Mouse (Mus musculus): ENCODE results near the gene Adcy2. TPM values are rescaled to one million over a fixed set of nuclear protein-coding genes. Genes with fewer than 3 reads are reported as not detected.

The Adcy2 gene
- polyA plus RNA-seq, 1 experiment from 2014 or later = 1.6 TPM

GRCm38 (mm10) chr13:68597199-68597598, 402.1 kb downstream of the Adcy2 start, which contains the start of gene 1700001L19Rik:
Gene 1700001L19Rik (plus strand): TSS chr13:68597421.
- H3K9ac ChIP-seq (ENCODE audit: low read length) = no peak within 1 kb of the TSS

GRCm38 (mm10) chr13:68593797-68594196, 405.5 kb downstream of the Adcy2 start:
- no peaks in the 10 kb centered on the region for H3K9me3 ChIP-seq (replicated peaks; ENCODE audit: control insufficient read depth, low read length)
- no peaks in the 10 kb centered on the region for H3K27me3 ChIP-seq (ENCODE audit: control insufficient read depth, insufficient read depth, low read length)
- no peak overlapping the region for H3K9ac ChIP-seq (ENCODE audit: low read length)
- H3K27ac ChIP-seq (ENCODE audit: low read length) = no peak overlapping the region
- ATAC-seq (ENCODE audit: insufficient read depth, low FRiP score) = no peak
- peaks cover 34% of the 10 kb centered on the region for H3K36me3 ChIP-seq (ENCODE audit: control insufficient read depth, insufficient read depth, low read length)
- WGBS = 73% methylated on average over 1 of the region's 1 CpGs
- peaks cover 3% of the 10 kb centered on the region; the same call in 1 of the 2 replicates for H3K4me1 ChIP-seq (ENCODE audit: control insufficient read depth, insufficient read depth, low read length)
- H3K4me2 ChIP-seq (ENCODE audit: low read depth, low read length) = no peak overlapping the region
- H3K4me3 ChIP-seq (replicated peaks; ENCODE audit: low read length) = no peak overlapping the region

More at GRCm38 (mm10) chr13:68597199-68597598, 402.1 kb downstream of the Adcy2 start, which contains the start of gene 1700001L19Rik:
- H3K36me3 ChIP-seq (ENCODE audit: control insufficient read depth, insufficient read depth, low read length) = peaks cover 12% of the 10 kb centered on the region
- H3K27me3 ChIP-seq (ENCODE audit: control insufficient read depth, insufficient read depth, low read length) = no peaks in the 10 kb centered on the region
- no peaks in the 10 kb centered on the region for H3K9me3 ChIP-seq (replicated peaks; ENCODE audit: control insufficient read depth, low read length)
- H3K4me3 ChIP-seq (replicated peaks; ENCODE audit: low read length) = peak within 1 kb of the TSS; percentile 17; the same call in 1 of the 2 replicates
- peaks cover 3% of the 10 kb centered on the region; the same call in 1 of the 2 replicates for H3K4me1 ChIP-seq (ENCODE audit: control insufficient read depth, insufficient read depth, low read length)
- H3K4me2 ChIP-seq (ENCODE audit: low read depth, low read length) = peak within 1 kb of the TSS; percentile 48
- WGBS = 11% methylated on average over 10 of the region's 10 CpGs
- no peak for ATAC-seq (ENCODE audit: insufficient read depth, low FRiP score)
- H3K27ac ChIP-seq (ENCODE audit: low read length) = no peak within 1 kb of the TSS

GRCm38 (mm10) chr13:68588352-68588751, 411.0 kb downstream of the Adcy2 start:
- no peak overlapping the region for H3K27ac ChIP-seq (ENCODE audit: low read length)
- H3K36me3 ChIP-seq (ENCODE audit: control insufficient read depth, insufficient read depth, low read length) = peaks cover 47% of the 10 kb centered on the region
- H3K4me3 ChIP-seq (replicated peaks; ENCODE audit: low read length) = no peak overlapping the region
- H3K9ac ChIP-seq (ENCODE audit: low read length) = no peak overlapping the region
- no peak overlapping the region for H3K4me2 ChIP-seq (ENCODE audit: low read depth, low read length)
- no peaks in the 10 kb centered on the region; the same call in 1 of the 2 replicates for H3K4me1 ChIP-seq (ENCODE audit: control insufficient read depth, insufficient read depth, low read length)
- no peaks in the 10 kb centered on the region for H3K27me3 ChIP-seq (ENCODE audit: control insufficient read depth, insufficient read depth, low read length)
- no peaks in the 10 kb centered on the region for H3K9me3 ChIP-seq (replicated peaks; ENCODE audit: control insufficient read depth, low read length)
- ATAC-seq (ENCODE audit: insufficient read depth, low FRiP score) = no peak

- Histone ChIP-seq H3K27me3 (ENCODE audit: control insufficient read depth, insufficient read depth, low read length) (no peaks in the 10 kb centered on the region), H3K4me2 (ENCODE audit: low read depth, low read length) (no peak overlapping the region), H3K4me1 (ENCODE audit: control insufficient read depth, insufficient read depth, low read length) (peaks cover 14% of the 10 kb centered on the region), H3K27ac (ENCODE audit: low read length) (no peak overlapping the region), H3K4me3 (replicated peaks; ENCODE audit: low read length) (no peak overlapping the region), H3K9me3 (replicated peaks; ENCODE audit: control insufficient read depth, low read length) (no peaks in the 10 kb centered on the region), H3K36me3 (ENCODE audit: control insufficient read depth, insufficient read depth, low read length) (peaks cover 24% of the 10 kb centered on the region; the same call in 1 of the 2 replicates), H3K9ac (ENCODE audit: low read length) (no peak overlapping the region)
- 86% methylated on average over 7 of the region's 7 CpGs for WGBS
- no peak for ATAC-seq (ENCODE audit: insufficient read depth, low FRiP score)
These were observed 413.9 kb downstream of the Adcy2 start for GRCm38 (mm10) chr13:68585441-68585840.

- no peak overlapping the region for H3K9ac ChIP-seq (ENCODE audit: low read length)
- WGBS = 87% methylated on average over 11 of the region's 11 CpGs
- no peak overlapping the region for H3K27ac ChIP-seq (ENCODE audit: low read length)
- no peak for ATAC-seq (ENCODE audit: insufficient read depth, low FRiP score)
- peaks cover 14% of the 10 kb centered on the region for H3K4me1 ChIP-seq (ENCODE audit: control insufficient read depth, insufficient read depth, low read length)
- no peak overlapping the region for H3K4me2 ChIP-seq (ENCODE audit: low read depth, low read length)
- H3K27me3 ChIP-seq (ENCODE audit: control insufficient read depth, insufficient read depth, low read length) = no peaks in the 10 kb centered on the region
- H3K36me3 ChIP-seq (ENCODE audit: control insufficient read depth, insufficient read depth, low read length) = peaks cover 17% of the 10 kb centered on the region; the same call in 1 of the 2 replicates
- H3K9me3 ChIP-seq (replicated peaks; ENCODE audit: control insufficient read depth, low read length) = no peaks in the 10 kb centered on the region
- no peak overlapping the region for H3K4me3 ChIP-seq (replicated peaks; ENCODE audit: low read length)
These were observed 415.4 kb downstream of the Adcy2 start for GRCm38 (mm10) chr13:68583961-68584360.

GRCm38 (mm10) chr13:68582517-68582780, 416.9 kb downstream of the Adcy2 start:
- peaks cover 14% of the 10 kb centered on the region for H3K4me1 ChIP-seq (ENCODE audit: control insufficient read depth, insufficient read depth, low read length)
- ATAC-seq (ENCODE audit: insufficient read depth, low FRiP score) = peak; percentile 8; the same call in 1 of the 2 replicates

GRCm38 (mm10) chr13:68581747-68582516, 417.4 kb downstream of the Adcy2 start, which contains the start of the genes Mtrr and Fastkd3:
Gene Mtrr (minus strand): TSS chr13:68582149.
Gene Fastkd3 (plus strand): TSS chr13:68582234.
- ATAC-seq (ENCODE audit: insufficient read depth, low FRiP score) = peak; percentile 98
- WGBS = under 1% methylated on average over 81 of the region's 81 CpGs
- Histone ChIP-seq H3K4me3 (replicated peaks; ENCODE audit: low read length) (peak within 1 kb of the TSS; percentile 88), H3K9ac (ENCODE audit: low read length) (peak within 1 kb of the TSS; percentile 88), H3K27ac (ENCODE audit: low read length) (peak within 1 kb of the TSS; percentile 84), H3K4me1 (ENCODE audit: control insufficient read depth, insufficient read depth, low read length) (peaks cover 14% of the 10 kb centered on the region), H3K27me3 (ENCODE audit: control insufficient read depth, insufficient read depth, low read length) (no peaks in the 10 kb centered on the region), H3K36me3 (ENCODE audit: control insufficient read depth, insufficient read depth, low read length) (peaks cover 8% of the 10 kb centered on the region; the same call in 1 of the 2 replicates), H3K4me2 (ENCODE audit: low read depth, low read length) (peak within 1 kb of the TSS; percentile 70), H3K9me3 (replicated peaks; ENCODE audit: control insufficient read depth, low read length) (no peaks in the 10 kb centered on the region)

More at GRCm38 (mm10) chr13:68582517-68582780, 416.9 kb downstream of the Adcy2 start:
- peak overlapping the region; percentile 88 for H3K9ac ChIP-seq (ENCODE audit: low read length)
- H3K27ac ChIP-seq (ENCODE audit: low read length) = peak overlapping the region; percentile 84
- WGBS = 0% methylated on average over 11 of the region's 11 CpGs
- no peaks in the 10 kb centered on the region for H3K27me3 ChIP-seq (ENCODE audit: control insufficient read depth, insufficient read depth, low read length)
- H3K4me3 ChIP-seq (replicated peaks; ENCODE audit: low read length) = peak overlapping the region; percentile 88
- H3K36me3 ChIP-seq (ENCODE audit: control insufficient read depth, insufficient read depth, low read length) = peaks cover 11% of the 10 kb centered on the region; the same call in 1 of the 2 replicates
- peak overlapping the region; percentile 70 for H3K4me2 ChIP-seq (ENCODE audit: low read depth, low read length)
- no peaks in the 10 kb centered on the region for H3K9me3 ChIP-seq (replicated peaks; ENCODE audit: control insufficient read depth, low read length)

- Histone ChIP-seq H3K36me3 (ENCODE audit: control insufficient read depth, insufficient read depth, low read length) (peaks cover 6% of the 10 kb centered on the region; the same call in 1 of the 2 replicates), H3K9me3 (replicated peaks; ENCODE audit: control insufficient read depth, low read length) (no peaks in the 10 kb centered on the region), H3K27ac (ENCODE audit: low read length) (peak overlapping the region; percentile 74), H3K27me3 (ENCODE audit: control insufficient read depth, insufficient read depth, low read length) (no peaks in the 10 kb centered on the region), H3K4me2 (ENCODE audit: low read depth, low read length) (peak overlapping the region; percentile 70), H3K9ac (ENCODE audit: low read length) (peak overlapping the region; percentile 88), H3K4me1 (ENCODE audit: control insufficient read depth, insufficient read depth, low read length) (peaks cover 14% of the 10 kb centered on the region), H3K4me3 (replicated peaks; ENCODE audit: low read length) (peak overlapping the region; percentile 88)
- WGBS = 18% methylated on average over 14 of the region's 14 CpGs
- ATAC-seq (ENCODE audit: insufficient read depth, low FRiP score) = no peak
These were observed 418.1 kb downstream of the Adcy2 start for GRCm38 (mm10) chr13:68581086-68581740.

GRCm38 (mm10) chr13:68577945-68578344, 421.4 kb downstream of the Adcy2 start:
- H3K9ac ChIP-seq (ENCODE audit: low read length) = no peak overlapping the region
- H3K4me1 ChIP-seq (ENCODE audit: control insufficient read depth, insufficient read depth, low read length) = peaks cover 11% of the 10 kb centered on the region
- no peaks in the 10 kb centered on the region for H3K9me3 ChIP-seq (replicated peaks; ENCODE audit: control insufficient read depth, low read length)
- H3K4me3 ChIP-seq (replicated peaks; ENCODE audit: low read length) = no peak overlapping the region
- ATAC-seq (ENCODE audit: insufficient read depth, low FRiP score) = no peak
- no peak overlapping the region for H3K27ac ChIP-seq (ENCODE audit: low read length)
- no peaks in the 10 kb centered on the region for H3K36me3 ChIP-seq (ENCODE audit: control insufficient read depth, insufficient read depth, low read length)
- no peaks in the 10 kb centered on the region for H3K27me3 ChIP-seq (ENCODE audit: control insufficient read depth, insufficient read depth, low read length)
- no peak overlapping the region for H3K4me2 ChIP-seq (ENCODE audit: low read depth, low read length)
- WGBS = 81% methylated on average over 7 of the region's 7 CpGs

Data from stomach, embryonic 16.5 days (tissue).